Mouse (Mus musculus) testis, postnatal 14 days (tissue): ENCODE data around the gene Gm6096.
"Not testable (repeated sequence)": the region's sequence is repeated elsewhere in the genome, so short reads cannot be mapped to it uniquely, and the experiment has no call there.

Experiments used
- DNase-seq: peaks from one replicate; pipeline ENCODE4 v3.0.0; 2021; ENCODE audit warnings: low spot score

The Gm6096 gene

DNA sequence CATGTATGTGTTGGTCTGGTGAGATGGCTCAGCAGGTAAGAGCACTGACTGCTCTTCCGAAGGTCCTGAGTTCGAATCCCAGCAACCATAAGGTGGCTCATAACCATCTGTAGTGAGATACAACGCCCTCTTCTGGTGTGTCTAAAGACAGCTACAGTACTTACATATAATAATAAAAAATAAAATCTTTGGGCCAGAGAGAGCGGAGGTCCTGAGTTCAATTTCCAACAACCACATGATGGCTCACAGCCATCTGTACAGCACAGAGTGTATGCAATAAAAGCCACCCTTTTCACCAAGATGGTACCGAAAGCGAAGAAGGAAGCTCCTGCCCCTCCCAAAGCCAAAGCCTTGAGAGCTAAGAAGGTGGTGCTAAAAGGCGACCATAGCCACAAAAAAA lies at the start of gene Gm6096:
Gene Gm6096 (plus strand): TSS at position 301 of the 400 bp plus-strand sequence.
- no peak for DNase-seq

DNA sequence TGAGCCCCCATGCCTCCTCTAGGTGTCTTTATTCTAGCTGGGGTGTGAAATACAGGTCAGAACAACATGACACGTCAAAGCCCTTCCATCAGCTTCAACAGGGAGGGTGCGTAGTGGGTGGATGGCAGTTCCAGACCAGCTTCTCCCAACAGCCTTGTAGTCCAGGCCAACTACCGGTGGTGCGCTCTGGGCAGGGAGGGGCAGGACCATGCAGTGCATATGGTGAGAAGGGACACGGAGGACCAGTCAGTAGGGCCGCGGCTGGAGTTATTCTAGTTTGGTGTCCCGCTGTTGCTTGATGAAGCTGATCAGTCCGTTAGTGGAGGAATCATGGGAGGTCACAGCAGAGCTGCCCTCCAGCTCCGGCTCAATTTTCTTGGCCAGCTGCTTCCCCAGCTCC lies 48.7 kb upstream of the Gm6096 start:
- DNase-seq: not testable (repeated sequence)

DNA sequence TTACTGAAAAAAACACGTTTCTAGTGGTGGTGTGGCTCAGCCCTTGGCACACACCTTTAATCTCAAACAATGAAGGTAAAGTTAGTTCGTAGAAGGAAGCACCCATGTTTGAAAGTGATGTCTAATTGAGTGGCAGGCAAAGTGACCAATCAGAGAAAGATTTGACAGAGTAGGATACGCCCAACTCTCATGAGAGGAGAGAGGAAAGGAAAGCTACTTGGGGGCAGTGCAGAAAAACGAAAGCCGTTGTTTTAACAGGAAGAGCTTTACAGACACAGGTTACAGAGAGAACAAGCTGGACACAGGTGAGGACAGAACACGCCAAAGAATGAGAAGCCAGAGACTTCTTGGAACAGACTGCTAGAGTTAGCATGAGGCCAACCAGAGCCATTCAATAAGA lies 44.5 kb upstream of the Gm6096 start:
- no peak for DNase-seq

DNA sequence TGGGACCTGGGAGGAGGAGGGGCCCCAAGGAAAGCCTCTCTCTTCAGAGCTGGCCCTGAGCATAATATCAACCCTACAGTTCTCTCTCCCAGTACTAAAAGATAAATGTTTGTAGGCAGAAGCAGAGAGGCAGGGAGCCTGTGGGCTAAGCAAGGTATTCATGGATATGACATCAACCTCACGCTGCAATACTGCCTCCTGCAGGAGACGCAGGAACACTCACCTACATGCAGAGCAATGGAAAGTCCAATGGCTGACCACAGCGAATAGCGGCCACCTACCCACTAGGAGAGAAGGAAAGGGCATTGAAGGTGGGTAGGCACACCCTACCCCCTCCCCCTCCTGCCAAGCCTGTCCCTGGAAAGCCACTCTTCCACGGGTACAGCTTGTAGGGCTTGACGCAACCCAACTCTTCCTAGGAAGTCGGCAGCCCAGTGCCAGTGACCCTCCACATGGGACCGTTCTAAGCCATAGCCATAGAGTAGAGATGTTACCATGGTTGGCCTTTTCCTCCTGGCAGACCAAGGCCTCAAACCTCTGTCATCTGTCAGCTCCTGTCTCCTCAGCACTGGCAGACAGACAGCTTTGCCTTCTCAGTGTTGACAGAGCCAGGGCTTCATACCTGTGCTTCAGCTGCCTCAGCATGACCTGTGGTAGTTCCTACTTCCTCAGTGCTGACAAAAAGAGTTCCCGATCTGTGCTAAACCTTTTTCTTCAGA lies 42.7 kb upstream of the Gm6096 start:
- no peak for DNase-seq

DNA sequence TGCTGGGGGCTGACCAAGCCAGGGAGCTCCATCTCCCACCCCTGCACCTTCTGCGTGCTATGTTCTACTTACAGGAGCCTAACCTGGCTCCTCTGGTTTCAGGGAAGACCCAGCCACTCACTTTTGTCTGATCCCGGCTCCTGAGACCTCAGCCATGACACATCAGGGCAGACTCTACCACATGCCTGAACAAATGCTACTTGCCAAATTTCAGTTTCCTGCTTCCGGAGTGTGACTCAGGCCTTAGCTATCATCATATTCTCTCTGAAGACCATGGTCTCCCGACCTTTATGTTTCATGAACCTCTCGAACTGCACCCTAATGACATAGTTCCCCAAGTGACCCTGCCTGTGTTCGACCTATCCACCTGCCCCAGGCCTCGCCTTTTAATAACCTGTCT lies 37.6 kb upstream of the Gm6096 start:
- no peak for DNase-seq

DNA sequence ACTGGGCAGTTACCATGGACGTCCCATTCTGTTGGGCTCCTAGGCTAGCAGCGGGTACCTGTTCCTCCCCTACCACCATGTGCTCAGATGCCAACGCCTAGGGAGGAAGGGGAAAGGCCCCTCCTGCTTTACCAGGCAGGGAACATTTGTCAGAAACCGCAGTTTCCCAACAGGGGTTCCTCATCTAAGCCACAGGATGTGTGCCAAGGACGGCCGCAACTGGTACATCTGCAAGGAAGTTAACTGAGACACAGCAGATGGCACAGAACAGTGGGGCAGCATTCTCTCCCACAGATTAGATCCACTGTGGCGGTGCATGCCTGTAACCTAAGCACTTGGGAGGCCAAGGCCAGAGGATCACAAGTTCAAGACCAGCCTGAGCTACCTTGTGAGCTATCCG lies 36.2 kb upstream of the Gm6096 start:
- no peak for DNase-seq

DNA sequence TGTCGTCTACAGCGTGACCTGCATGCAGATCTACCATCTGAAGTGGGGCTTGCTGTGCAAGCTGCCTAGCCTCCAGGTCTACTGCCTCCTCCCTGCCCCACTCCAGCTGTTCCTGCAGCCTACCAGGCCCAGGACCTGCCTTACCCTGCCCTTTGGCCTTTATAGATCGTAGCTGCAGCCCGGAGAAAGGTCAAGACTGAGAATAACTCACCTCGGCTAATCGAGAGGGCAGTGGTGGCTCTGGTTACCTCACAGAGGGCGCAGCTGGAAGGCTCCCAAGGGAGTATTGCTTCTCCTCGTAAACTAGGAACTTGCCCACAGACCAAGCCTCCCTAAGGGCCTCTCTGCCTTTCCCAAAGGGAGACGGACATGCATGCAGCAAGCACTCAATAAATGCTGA lies 35.4 kb upstream of the Gm6096 start:
- no peak for DNase-seq

DNA sequence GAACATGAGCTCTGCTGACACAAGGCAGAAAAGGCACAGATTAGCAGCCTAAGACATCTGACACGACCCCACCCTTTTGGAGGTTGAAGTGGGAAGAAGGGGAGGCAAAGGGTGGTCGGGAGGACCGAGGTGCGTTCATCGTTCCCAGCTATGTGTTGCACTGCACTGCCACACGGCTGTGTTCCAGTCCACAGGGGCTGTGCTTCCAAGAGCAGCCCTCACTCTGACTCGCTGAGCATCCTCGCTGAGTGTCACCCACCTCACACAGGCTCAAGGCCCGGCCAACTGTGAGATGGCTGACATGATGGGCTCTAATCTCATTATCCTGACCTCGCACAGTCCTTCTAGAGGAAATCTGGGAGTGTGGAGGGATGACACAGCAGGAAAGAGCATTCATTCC lies 34.4 kb upstream of the Gm6096 start:
- no peak for DNase-seq

DNA sequence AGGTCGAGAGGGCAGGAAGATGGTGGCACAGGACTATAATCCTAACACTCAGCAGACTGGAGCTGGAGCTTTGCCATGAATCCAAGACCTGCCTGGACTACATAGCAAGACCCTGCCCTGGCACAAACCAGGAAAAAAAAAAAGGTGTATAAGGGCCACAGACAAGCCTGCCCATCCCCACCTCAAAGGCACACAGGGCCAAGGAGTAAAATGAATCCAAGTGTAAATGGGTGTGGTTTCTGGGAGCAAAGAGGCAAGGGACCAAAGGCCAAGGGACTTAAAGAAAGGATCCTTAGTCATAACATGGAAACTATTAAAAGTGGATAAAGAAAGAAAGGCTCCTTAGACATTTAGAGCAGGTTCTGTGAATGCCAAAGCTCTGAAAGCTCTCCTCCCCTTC lies 32.3 kb upstream of the Gm6096 start:
- no peak for DNase-seq

DNA sequence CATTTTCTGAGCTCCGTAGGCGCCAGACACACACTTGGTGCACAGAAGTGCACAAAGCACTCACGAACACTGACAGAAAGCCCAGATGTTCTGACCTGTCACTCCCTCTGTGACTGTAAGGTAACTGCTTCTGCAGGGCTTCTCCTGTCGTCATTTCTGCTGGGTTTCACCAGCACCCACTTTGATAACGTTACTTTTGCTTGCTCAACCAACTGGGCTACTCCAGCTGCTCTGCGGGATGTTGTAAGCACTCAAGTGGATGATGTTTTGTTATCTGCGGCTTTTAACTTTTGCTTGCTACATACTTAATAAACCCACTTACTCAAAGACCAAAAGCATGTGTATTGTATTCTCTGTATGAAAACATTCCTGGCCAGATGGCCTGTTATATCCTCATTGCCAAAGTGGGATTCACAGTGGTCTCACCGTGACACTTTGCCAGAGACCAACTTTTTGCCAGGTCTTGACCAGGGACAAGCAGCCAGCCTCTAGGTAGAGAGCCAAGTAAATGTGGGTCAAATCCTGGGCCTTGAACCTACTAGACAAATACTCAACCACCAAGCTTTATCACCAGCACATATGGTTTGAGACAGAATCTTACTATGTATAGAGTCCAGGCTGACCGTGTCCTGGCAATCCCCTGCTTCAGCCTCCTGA lies 29.1 kb upstream of the Gm6096 start:
- no peak for DNase-seq

DNA sequence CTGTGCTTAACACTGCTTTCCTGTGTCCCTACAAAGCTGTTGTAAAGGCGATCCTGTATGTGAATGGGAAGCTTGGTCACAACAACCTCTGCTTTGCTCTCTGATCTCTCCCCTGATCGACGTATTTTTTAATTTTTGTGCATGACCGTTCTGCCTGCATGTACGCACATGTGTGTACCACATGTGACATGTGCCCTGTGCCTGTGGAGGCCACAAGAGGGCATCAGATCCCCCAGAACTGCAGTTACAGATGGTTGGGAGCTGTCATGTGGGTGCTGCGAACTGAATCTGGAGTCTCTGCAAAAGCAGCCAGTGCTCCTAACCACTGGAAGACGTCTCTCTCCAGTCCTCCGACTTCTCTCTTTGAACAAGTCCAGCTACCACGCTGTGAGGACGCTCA lies 28.5 kb upstream of the Gm6096 start:
- no peak for DNase-seq

DNA sequence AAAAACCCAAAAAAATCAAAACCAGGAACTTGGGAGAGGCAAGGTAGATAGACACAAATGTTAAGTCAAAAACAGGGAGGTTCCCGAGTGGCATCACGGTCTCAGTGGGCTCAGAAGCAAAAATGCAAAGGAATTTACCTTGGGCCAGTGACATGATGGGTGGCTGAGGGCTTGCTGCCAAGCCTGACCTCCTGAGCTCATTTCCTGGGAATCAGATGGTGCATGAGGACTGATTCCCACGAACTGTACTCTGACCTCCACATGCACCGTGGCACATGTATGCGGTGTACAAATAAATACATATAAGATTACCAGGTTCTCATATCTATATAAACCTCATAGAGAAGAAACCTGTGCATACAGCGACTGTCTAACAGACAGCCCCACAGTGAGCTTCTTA lies 26.5 kb upstream of the Gm6096 start:
- no peak for DNase-seq

DNA sequence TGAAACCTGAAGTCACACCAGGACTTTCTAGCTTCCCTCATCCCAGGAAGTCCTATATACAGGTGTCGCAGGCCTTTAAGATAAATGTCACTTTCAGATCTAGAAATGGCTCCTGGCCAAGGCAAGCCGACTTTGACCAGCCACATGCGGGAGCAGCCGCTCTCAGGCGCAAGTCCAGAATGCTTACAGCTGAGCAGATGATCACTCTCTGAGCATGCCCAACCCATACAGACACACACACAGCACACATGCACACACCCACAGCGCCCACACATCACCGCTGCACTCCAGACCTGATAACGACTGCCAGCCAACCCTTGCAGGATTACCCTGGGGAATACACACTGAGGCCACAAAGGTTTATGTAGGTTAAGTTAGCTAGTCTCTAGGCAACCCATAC lies 24.8 kb upstream of the Gm6096 start:
- no peak for DNase-seq

DNA sequence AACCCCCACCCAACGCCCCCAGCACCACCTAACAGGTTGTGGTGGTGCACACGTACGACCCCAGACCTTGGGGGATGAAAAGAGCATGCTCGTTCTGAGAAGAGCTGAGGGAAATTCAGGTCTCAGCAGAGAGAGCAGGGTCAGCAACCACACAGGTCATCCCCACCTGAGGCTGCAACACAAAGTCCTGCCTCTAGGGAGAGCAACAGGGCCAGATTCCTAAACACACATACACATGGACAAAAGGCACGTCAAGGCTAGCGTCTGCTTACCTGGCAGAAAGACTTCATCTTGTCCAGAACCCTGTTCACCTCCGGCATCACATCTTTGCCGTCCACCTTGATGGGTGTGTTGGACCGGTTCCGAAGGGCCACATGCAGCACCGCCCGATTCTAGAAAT lies 24.0 kb upstream of the Gm6096 start:
- DNase-seq: no peak

DNA sequence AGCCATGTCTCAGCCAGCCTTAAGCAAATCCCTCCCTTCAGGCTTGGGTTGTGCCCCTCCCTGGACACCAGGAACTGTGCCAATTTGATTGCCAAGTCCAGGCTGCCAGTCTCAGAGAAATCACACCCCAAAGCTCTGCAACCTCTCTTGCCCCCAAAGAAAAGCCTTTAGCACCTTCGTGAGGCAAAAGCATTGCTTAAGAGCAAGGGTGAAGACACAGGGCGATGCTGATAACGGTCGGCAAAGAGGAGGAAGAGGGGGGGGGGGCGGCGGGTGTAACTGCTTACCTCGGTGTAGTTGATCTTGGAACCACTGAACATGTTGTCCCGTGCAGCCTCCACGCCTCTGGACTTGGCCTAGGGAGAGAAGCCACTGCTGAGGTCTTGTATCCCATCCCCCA lies 22.2 kb upstream of the Gm6096 start:
- no peak for DNase-seq

DNA sequence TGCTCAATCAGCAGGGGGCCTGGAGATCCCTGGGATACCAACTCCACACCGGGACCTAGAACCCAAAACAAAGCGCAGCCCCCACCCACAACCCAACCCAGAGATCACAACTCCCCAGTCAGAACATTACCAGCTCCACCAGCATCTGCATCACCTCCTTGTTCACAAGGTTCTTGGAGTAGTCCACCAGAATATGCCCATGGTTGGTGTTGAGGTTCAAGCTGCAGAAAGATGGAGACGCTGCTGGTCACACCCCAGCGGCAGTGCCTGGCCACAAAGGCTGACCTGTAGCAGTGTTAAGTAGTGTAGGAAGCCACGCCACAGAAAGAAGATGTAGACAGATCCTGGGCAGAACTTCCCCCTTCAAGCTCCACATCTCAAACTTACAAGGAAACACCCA lies 21.7 kb upstream of the Gm6096 start:
- no peak for DNase-seq

DNA sequence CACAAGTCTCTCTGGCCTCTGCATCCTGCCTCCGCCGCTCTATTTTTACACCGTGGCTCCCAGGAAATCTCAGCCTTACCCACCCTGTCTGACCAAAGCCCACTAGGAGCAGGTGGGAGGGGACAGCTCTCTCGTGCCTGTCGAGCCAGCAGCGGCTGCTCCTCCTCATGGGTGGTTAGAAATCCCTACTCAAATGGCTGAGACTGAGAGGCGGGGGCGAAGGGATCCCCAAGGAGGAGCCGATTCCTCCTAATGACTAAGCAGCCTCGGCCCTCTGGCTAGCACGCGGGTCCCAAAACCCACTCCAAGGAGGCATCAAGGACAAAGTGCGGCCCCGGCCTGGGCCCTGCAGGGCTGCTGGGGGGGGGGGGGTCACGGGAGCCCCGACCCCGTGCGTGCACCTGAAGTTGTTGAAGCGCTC lies 21.1 kb upstream of the Gm6096 start:
- DNase-seq: peak; percentile 47

DNA sequence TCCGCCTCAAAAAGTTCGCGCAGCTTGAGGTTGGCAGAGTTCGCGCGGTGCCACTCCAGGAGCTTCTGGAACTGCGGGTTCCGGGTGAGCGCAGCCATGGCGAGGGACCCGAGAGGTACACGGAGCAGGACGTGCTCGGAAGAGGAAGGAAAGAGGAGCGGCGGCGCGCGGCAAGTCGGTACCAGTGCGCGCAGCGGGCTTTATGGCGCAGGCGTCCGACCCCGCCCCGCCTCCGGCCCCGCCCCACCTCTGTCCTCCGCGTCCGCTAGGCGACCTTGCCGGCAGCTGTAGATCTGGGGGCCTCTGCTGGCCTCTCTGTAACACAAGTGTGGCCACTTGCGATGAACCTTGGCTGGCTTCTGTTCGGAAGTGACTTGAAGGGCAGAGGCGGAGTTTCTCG lies 20.7 kb upstream of the Gm6096 start, which contains the start of gene Gpi1:
Gene Gpi1 (minus strand): TSS at position 221 of the 400 bp plus-strand sequence.
- DNase-seq: peak; percentile 79

DNA sequence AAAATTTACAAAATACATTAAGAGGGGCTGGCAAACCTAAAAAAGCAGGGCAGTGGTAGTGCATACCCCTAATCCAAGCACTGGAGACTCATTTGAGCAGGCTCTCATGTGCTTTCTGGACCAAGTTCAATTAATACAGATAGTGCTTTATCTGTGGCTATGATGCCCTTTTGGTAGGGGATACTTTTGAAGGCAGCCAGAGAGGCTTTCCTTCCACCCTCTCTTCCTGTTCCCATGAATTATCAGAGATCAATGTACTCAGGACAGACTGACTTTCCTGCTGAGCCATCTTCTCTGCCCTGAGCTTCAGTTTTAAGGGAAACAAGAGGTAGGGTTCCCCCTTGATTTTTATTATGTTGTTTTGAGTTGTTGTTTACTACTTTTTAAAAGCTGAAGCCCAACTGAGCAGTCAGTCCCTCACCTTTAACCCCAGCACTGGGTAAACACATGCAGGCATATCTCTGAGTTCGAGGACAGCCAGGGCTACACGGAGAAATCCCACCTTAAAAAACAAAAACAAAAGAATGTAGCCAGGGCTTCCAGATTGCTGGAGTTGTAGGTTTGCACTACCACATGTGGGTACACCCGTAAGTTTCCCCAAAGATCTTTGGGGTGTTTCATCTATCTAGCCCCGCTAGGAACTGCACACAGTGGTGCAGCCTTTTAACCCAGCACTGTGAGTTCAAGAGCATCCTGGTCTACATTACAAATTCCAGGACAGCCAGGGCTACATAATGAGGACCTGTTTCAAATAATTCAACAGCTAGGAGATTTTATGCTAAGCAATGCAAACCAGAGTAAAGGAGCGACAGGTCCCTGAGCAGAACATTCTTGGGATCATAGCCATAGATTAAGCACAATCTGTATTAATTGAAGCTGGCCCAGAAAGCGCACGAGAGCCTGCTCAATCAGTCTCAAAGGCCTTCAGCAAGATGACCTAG lies 17.8 kb upstream of the Gm6096 start:
- DNase-seq: no peak

DNA sequence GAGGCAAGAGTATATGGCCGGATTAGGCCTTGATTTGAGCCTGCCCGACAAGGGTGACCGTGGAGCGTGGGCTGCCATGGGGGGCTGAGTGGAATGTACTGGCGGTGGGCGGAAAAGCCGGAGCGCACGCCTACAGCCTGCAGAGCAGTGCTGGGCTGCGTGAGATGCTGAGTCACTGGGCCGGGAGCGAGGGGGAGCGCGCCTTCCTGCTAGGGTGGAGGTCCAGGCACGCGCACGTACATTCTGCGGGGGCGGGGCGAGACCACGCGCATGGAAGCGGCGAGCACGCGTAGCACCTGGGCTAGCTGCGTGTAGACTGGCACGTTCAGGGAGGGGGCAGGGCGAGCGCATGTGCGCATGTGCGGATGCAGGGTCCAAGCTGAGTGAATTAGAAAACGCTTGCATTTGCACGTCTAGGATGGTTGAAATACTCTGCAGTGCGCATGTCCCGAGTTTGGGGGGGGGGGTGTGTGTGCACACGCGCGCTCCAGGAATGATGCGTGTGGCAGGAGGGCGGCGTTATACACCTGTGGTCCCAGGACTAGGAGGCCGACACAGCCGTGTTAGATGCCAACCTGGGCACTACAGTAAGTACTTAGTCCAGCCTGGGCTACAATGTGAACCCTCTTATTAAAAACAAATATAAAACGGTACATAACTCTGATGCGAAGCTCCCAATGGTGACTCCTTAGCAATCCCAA lies 16.8 kb upstream of the Gm6096 start:
- peak; percentile 97 for DNase-seq

DNA sequence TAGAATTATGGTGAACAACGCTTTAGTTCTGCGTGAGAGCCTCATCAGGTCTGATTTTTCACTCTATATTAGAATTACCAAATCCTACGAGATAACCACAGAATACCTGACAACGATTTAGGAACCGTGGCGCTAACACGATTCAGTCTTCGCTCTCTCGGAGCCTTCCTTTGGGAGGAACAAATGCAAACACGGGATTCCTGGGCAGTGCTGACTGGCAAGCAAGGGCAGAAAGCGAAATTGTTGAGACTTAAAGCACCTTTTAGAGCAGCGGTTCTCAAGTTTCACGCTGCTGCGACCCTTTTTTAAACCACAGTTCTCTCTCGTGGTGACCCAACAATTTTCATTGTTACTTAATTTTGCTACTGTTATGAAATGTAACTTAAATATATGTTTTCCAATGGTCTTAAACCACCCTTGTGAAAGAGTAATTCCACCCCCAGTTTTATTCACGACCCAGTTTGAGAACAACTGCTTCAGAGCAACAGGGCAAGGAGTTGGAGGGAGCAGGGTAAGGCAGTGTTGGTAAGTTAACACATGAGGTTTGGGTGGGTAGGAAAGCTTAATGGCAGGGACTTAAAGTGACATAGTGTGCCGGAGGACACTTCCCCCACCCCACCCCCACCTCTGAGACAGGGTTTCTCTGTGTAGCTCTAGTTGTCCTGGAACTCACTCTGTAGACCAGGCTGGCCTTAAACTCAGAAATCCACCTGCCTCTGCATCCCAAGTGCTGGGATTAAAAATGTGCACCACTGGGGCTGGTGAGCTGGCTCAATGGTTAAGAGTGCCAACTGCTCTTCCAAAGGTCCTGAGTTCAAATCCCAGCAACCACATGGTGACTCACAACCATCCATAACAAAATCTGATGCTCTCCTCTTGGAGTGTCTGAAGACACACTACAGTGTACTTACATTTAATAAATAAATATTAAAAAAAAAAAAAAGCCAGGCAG lies 16.0 kb upstream of the Gm6096 start:
- DNase-seq: no peak
